Mouse (Mus musculus) bone marrow macrophage, adult 2 months (primary cell): ENCODE data around the gene Ctnna3. TPM values are rescaled to one million over a fixed set of nuclear protein-coding genes. Genes with fewer than 3 reads are reported as not detected.

Experiments
- H3K27ac ChIP-seq: 2 replicates; pipeline ENCODE4 v1.5.1; 2012; ENCODE audit warnings: low read depth, low read length; ENCODE audit not compliant: insufficient read depth
- H3K4me1 ChIP-seq: 2 replicates; pipeline ENCODE4 v1.6.1; 2012; ENCODE audit warnings: low read length; ENCODE audit not compliant: control insufficient read depth, insufficient read depth
- H3K4me3 ChIP-seq: 2 replicates; pipeline ENCODE4 v1.5.1; 2012; ENCODE audit warnings: mild to moderate bottlenecking, low read length, moderate library complexity; ENCODE audit not compliant: insufficient read depth
- CTCF ChIP-seq: IDR thresholded peaks from 2 replicates; pipeline ENCODE4 v1.5.1; 2012; ENCODE audit warnings: low read depth, mild to moderate bottlenecking, low read length, moderate library complexity
- POLR2A ChIP-seq: IDR thresholded peaks from 2 replicates; pipeline ENCODE4 v1.6.1; 2012; ENCODE audit warnings: mild to moderate bottlenecking, low read depth, low read length, borderline replicate concordance
- polyA plus RNA-seq: library from polyadenylated mRNA; stranded (reverse); fragments of >200 nt; gene quantifications from 2 replicates; pipeline ENCODE4 v1.2.4, GENCODE M21; 2012; ENCODE audit not compliant: missing spikeins, insufficient read depth, insufficient read length

The Ctnna3 gene
- polyA plus RNA-seq, 1 experiment = not detected

DNA sequence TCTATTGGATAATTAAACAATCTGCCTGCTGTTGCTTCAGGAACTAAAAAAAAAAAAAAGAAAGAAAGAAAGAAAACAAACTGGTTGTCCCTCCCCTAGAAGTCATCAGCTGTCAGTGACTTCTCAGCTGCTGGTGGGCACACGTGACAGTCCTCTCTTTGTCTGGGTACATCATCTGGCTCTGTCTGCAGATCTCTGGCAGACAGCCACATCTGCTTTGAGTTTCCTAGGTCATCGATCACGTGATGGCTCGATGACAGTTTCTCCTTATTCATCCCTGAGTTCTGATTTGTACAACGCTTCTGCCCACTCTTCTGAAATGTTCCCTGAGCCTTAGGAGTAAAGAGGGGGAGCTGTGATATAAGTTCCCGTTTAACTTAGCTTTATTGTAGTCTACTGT, 352.1 kb downstream of the Ctnna3 start:
- Histone ChIP-seq H3K4me1 (no peaks in the 10 kb centered on the region), H3K27ac (no peak overlapping the region), H3K4me3 (no peak overlapping the region)
- TF ChIP-seq POLR2A (no peak), CTCF (no peak)

GRCm38 (mm10) chr10:63784808-63785535, 355.1 kb downstream of the Ctnna3 start:
- Histone ChIP-seq H3K4me1 (no peaks in the 10 kb centered on the region), H3K4me3 (no peak overlapping the region), H3K27ac (no peak overlapping the region)
- TF ChIP-seq CTCF (no peak), POLR2A (no peak)

DNA sequence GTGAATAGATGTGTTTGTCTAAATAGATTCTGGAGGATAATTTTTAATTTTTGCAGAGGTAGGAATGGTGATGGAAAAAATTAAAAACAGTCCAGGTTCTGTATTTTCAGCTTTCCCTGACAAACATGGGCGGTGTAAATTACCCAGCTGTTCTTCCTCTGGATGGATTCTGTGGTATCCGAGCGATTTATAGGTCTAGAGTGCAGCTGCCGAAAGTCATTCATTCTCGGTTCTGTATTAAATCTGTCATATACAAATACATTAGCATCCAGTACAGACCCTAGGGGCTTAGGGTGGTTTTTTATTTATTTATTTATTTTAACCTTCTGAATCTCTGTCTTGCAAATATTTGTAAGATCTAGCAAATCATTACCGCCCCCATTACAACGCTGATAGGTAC, 356.5 kb downstream of the Ctnna3 start:
- TF ChIP-seq CTCF = no peak
- TF ChIP-seq POLR2A = no peak
- Histone ChIP-seq H3K27ac (no peak overlapping the region), H3K4me1 (no peaks in the 10 kb centered on the region), H3K4me3 (no peak overlapping the region)

DNA sequence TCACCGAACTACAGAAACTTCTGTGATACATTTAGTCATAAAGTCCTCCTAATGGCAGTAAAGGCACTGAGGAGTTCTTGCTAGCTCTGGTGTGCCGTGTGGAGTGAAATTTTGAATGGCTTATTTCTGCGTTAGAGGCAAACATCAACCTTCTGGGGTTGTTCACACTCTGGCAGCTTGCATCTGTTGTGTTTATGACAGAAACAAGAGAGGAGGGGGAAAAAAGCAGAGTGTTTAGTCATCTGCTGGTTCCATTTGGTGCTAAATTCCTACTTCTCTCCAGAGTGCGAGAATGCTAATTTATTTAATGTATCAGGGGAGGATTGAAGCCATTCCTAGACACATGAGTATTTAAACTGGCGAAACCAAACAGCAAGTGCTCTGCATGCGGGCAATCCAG, 374.0 kb downstream of the Ctnna3 start:
- H3K4me1 ChIP-seq = no peaks in the 10 kb centered on the region
- TF ChIP-seq POLR2A (no peak), CTCF (no peak)
- H3K4me3 ChIP-seq = no peak overlapping the region
- no peak overlapping the region for H3K27ac ChIP-seq

DNA sequence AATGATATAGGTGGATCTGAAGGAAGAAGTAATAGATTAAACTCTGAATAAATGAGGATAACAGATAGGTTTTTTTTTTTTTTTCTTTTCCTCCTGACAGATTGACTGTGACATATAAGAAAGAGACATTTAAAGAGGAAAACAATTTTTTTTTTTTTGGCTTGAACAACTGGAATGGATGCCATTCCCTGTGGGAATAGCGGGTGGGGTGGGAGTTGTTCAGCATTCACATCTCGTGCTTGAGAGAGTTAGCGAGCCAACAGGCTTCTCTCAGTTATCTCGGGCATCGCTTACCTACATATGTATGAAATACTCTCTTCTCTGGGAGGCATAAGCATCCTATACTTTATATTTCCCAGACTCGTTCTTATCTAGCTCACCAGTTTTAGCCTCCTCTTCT, 375.7 kb downstream of the Ctnna3 start:
- H3K4me1 ChIP-seq = no peaks in the 10 kb centered on the region
- H3K4me3 ChIP-seq = no peak overlapping the region
- H3K27ac ChIP-seq = no peak overlapping the region
- TF ChIP-seq CTCF = no peak
- TF ChIP-seq POLR2A = no peak

- TF ChIP-seq CTCF (no peak), POLR2A (no peak)
- no peak overlapping the region for H3K27ac ChIP-seq
- H3K4me1 ChIP-seq = no peaks in the 10 kb centered on the region
- no peak overlapping the region for H3K4me3 ChIP-seq
Measured at GRCm38 (mm10) chr10:63806254-63806653, 376.4 kb downstream of the Ctnna3 start.

DNA sequence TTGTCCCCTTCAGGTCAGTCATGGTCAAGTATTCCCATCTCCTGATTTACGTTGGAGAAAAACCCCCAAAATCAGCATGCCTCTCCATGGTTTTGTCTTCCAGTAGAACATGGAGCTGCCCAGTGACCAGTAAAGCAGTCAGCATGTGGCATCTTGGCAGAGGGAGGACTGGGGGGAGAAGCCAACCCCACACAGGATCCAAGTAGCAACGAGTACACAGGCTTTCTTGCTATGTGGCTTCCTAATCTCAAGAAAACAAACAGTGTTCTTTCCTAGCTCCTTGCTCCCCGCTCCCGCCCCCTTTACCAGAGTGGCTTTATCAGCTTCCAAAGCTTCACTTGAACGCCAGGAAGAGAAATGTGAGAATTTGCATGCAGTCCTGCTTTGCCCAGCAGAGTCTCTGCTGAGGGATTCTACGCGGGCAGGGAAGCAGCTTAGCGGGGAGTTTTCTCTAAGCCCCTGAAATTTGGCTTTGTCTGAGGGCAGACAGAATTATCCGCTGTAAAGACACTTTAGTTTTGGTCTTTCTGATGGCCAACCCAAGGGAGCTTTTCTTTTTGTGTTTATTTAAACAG, 380.2 kb downstream of the Ctnna3 start:
- Histone ChIP-seq H3K4me3 (no peak overlapping the region), H3K27ac (no peak overlapping the region), H3K4me1 (no peaks in the 10 kb centered on the region)
- TF ChIP-seq POLR2A (no peak), CTCF (no peak)

GRCm38 (mm10) chr10:63839011-63839410, 409.1 kb downstream of the Ctnna3 start:
- Histone ChIP-seq H3K4me3 (no peak overlapping the region), H3K27ac (no peak overlapping the region), H3K4me1 (no peaks in the 10 kb centered on the region)
- TF ChIP-seq CTCF = no peak
- TF ChIP-seq POLR2A = no peak

GRCm38 (mm10) chr10:63851946-63852345, 422.0 kb downstream of the Ctnna3 start:
- TF ChIP-seq POLR2A (no peak), CTCF (no peak)
- H3K27ac ChIP-seq = no peak overlapping the region
- H3K4me1 ChIP-seq = no peaks in the 10 kb centered on the region
- no peak overlapping the region for H3K4me3 ChIP-seq

DNA sequence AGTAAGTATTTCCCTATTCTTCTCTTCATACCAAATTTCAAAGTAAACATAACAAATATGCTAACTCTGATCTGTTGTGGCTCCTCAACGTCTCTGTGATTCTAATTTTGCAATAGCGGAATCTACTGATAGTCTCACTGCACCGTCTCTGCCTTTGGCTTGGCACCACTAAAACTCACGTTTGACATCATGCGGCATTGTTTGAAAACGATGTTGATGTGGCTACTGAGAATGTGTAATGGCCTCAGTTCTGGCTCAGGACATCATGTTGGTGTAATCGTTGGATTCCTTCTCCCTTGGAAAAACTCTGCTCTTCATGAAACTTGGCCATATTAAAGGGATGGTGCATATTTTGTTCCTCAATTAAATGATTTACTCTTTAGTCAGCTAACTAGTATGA, 439.2 kb downstream of the Ctnna3 start:
- Histone ChIP-seq H3K4me3 (no peak overlapping the region), H3K4me1 (no peaks in the 10 kb centered on the region), H3K27ac (no peak overlapping the region)
- TF ChIP-seq CTCF = no peak
- TF ChIP-seq POLR2A = no peak

GRCm38 (mm10) chr10:63880462-63880903, 450.6 kb downstream of the Ctnna3 start:
- Histone ChIP-seq H3K4me3 (no peak overlapping the region), H3K27ac (no peak overlapping the region), H3K4me1 (no peaks in the 10 kb centered on the region)
- TF ChIP-seq POLR2A (no peak), CTCF (no peak)
